ENCODE assay signal across 16 mouse cellular contexts in genomic region chr10:45957686-45958085, GRCm38 (mm10).
"Had no signal": no experiment of that assay in that cellular context is flagged by ENCODE, and none has a peak within 500 bp of the region (broad histone marks: within the 10 kb centered on the region; RNA-seq: fewer than 3 reads in every experiment).

No protein-coding gene starts in this region.

- ATAC-seq: lung, postnatal 0 days; midbrain, embryonic 13.5 days; midbrain, embryonic 15.5 days had no signal

- H3K9ac ChIP-seq: lung, embryonic 15.5 days; midbrain, embryonic 13.5 days; midbrain, embryonic 15.5 days; neural tube, embryonic 12.5 days; stomach, embryonic 15.5 days had no signal

- H3K27ac ChIP-seq: lung, embryonic 15.5 days; macrophage; midbrain, embryonic 13.5 days; midbrain, embryonic 15.5 days; neural tube, embryonic 12.5 days; stomach, embryonic 15.5 days; stomach, postnatal 0 days had no signal

- H3K9me3 ChIP-seq: lung, embryonic 15.5 days; megakaryocyte, embryonic 14.5 days; midbrain, embryonic 13.5 days; midbrain, embryonic 15.5 days; neural tube, embryonic 12.5 days; stomach, embryonic 15.5 days had no signal

- H3K4me1 ChIP-seq: lung, embryonic 15.5 days; megakaryocyte, embryonic 14.5 days; midbrain, embryonic 13.5 days; midbrain, embryonic 15.5 days; neural tube, embryonic 12.5 days; stomach, embryonic 15.5 days had no signal

- H3K4me2 ChIP-seq: lung, embryonic 15.5 days; midbrain, embryonic 11.5 days; midbrain, embryonic 13.5 days; midbrain, embryonic 15.5 days; neural tube, embryonic 12.5 days; stomach, embryonic 15.5 days had no signal

- DNase-seq: lung, adult 2 months; lung, postnatal 14 days; lung, postnatal 36 days; right cerebral cortex, postnatal 14 days; thymus, postnatal 14 days; thymus, postnatal 36 days had no signal

- H3K4me3 ChIP-seq: lung, embryonic 15.5 days; megakaryocyte, embryonic 14.5 days; midbrain, embryonic 13.5 days; midbrain, embryonic 15.5 days; neural tube, embryonic 12.5 days; stomach, embryonic 15.5 days had no signal

- H3K27me3 ChIP-seq: lung, embryonic 15.5 days; megakaryocyte, embryonic 14.5 days; midbrain, embryonic 13.5 days; midbrain, embryonic 15.5 days; neural tube, embryonic 12.5 days; stomach, embryonic 15.5 days had no signal

- H3K36me3 ChIP-seq: lung, embryonic 15.5 days; midbrain, embryonic 13.5 days; midbrain, embryonic 15.5 days; neural tube, embryonic 12.5 days; stomach, embryonic 15.5 days had no signal
